Mouse (Mus musculus): ENCODE data around the gene Trim8.

DNA sequence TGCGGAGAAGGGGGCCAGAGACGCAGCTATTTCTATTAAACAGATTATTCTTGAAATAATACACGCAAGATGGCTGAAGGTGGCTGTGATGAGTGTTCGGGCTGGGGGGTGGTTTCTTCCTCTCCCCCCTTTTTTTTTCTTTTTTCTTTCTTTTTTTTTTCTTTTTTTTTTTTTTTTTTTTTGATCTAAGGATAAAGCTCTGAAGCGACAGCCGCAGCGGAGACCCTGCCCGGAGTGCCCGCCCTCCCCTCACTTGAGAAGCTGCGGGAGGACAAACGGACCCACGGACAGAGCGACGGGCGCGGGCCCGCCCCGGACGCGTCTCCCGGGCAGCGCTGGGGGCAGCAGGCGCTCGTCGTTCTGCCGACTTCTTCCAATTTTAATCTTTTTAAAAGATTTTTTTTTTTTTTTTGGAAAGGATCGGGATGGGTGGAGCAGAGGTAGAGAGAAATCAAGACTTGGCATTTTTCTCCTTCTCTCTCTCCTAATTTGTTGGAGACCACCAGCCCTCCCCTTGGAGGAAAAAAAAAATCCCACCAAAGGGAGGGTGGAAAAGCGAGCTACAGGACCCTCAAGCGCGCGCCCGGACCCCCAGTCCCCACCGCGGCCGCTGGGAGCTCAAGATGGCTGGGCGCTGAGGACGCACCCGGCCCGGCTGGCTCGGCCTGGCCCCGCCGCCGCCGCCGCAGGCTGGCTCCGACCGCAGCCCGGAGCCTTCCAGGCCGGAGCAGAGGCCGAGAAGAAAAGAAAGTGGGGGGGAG, 741 bp upstream of the Trim8 start:
- TF ChIP-seq CTCF (IDR thresholded peaks at IDR 0.05; ENCODE audit: low read depth, low read length) (no peak), POLR2A (IDR thresholded peaks at IDR 0.05; ENCODE audit: extremely low read depth, insufficient read depth, low read length) (peak; percentile 48; the same call in 1 of the 2 replicates)
